Mouse (Mus musculus) lung, postnatal 0 days (tissue): ENCODE measurements around the gene Efcab7.
A peak's percentile ranks its signal among the peaks of the same experiment; 100 is the strongest.

Source experiments
- CTCF ChIP-seq: IDR thresholded peaks from 2 replicates; pipeline ENCODE4 v1.5.1; 2016; ENCODE audit warnings: antibody characterized with exemption, mild to moderate bottlenecking
- EP300 ChIP-seq: IDR thresholded peaks from 2 replicates; pipeline ENCODE4 v1.6.1; 2016; ENCODE audit warnings: antibody characterized with exemption, mild to moderate bottlenecking, control low read depth

DNA sequence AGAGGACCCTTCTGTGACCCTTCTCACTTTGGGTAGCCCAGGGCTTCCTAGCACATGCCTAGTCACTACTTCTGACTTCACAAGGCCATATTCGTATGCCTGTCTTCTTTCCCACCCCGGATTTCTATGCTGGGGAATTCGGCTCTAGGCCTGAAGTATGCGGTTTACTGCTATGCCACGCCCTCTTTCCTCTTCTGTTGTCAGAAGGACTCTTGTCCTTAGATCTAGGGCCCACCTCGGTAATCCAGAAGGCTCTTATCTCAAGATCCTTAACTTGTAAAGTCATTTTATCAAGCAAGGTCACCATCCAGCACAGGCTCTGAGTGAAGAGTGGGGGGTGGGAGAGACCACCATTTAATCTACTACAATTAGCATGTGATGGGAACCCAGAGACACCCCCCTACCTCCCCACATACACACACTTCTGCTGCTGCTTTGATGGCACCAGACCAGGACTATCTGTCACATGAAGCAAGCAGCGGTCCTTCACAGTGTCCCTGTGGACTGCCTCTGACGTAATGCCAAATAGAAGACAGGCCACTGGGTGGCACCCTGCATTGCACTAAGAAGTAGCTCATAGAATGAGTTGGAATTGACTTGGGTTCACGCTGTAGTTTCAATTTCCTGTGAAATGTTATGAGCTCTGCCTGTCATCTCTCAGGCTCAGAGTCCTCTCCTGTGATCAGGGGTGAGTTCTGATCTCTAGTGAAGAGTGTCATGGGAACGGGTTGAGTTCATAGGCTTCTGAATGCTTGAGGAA is 112.8 kb downstream of the Efcab7 start:
- TF ChIP-seq CTCF (peak; percentile 68), EP300 (peak; percentile 74)
